Mouse (Mus musculus) ES-E14 (cell line): ENCODE results near the gene Dennd4a. TPM values are rescaled to one million over a fixed set of nuclear protein-coding genes. Genes with fewer than 3 reads are reported as not detected.

Experiments
- DNase-seq: peaks from one replicate; pipeline ENCODE4 v3.0.0-alpha.2; 2013; ENCODE audit warnings: low read depth, low spot score
- H3K27ac ChIP-seq: 2 replicates; pipeline ENCODE4 v1.5.1; 2012; ENCODE audit warnings: low read depth, mild to moderate bottlenecking, low read length, moderate library complexity, mixed read lengths; ENCODE audit not compliant: poor library complexity, insufficient read depth, severe bottlenecking
- H3K36me3 ChIP-seq: 2 replicates; pipeline ENCODE4 v1.6.1; 2012; ENCODE audit warnings: mild to moderate bottlenecking, low read length, moderate library complexity, mixed read lengths; ENCODE audit not compliant: control insufficient read depth, poor library complexity, insufficient read depth, severe bottlenecking
- H3K4me1 ChIP-seq, 2 experiments: fragments of 150-350 bp in 1 of 2; sonication (generic) in 1 of 2; 2 replicates each; pipeline ENCODE4 v1.6.1; 2012; ENCODE audit warnings: low read length in 2 of 2, mild to moderate bottlenecking in 1 of 2, mixed read lengths in 1 of 2; ENCODE audit not compliant: control insufficient read depth in 2 of 2, insufficient read depth in 2 of 2, poor library complexity in 1 of 2
- H3K4me3 ChIP-seq, 2 experiments: fragments of 150-350 bp in 1 of 2; sonication (generic) in 1 of 2; 2 replicates each; pipeline ENCODE4 v1.5.1; 2012; ENCODE audit warnings: low read length in 2 of 2, low read depth in 1 of 2, mild to moderate bottlenecking in 1 of 2, mixed read lengths in 1 of 2; ENCODE audit not compliant: insufficient read depth in 1 of 2, poor library complexity in 1 of 2, severe bottlenecking in 1 of 2
- H3K9ac ChIP-seq: 2 replicates; pipeline ENCODE4 v1.6.1; 2012; ENCODE audit warnings: low read depth, mild to moderate bottlenecking, low read length, mixed read lengths; ENCODE audit not compliant: poor library complexity, insufficient read depth, severe bottlenecking
- H3K9me3 ChIP-seq: fragments of 150-350 bp; sonication (generic); 2 replicates; pipeline ENCODE4 v1.6.1; 2012; ENCODE audit warnings: low read depth, mild to moderate bottlenecking, low read length; ENCODE audit not compliant: control insufficient read depth, insufficient read depth
- CHD2 ChIP-seq: IDR thresholded peaks from 2 replicates; pipeline ENCODE4 v1.6.1; 2014; ENCODE audit warnings: mild to moderate bottlenecking, low read depth, low read length, inconsistent platforms
- HCFC1 ChIP-seq: IDR thresholded peaks from 2 replicates; pipeline ENCODE4 v1.6.1; 2012; ENCODE audit warnings: low read length, inconsistent platforms, borderline replicate concordance; ENCODE audit not compliant: insufficient read depth
- MAFK ChIP-seq: IDR thresholded peaks from 2 replicates; pipeline ENCODE4 v1.6.1; 2014; ENCODE audit warnings: mild to moderate bottlenecking, low read depth, low read length, inconsistent platforms; ENCODE audit not compliant: insufficient read depth
- ZC3H11A ChIP-seq: IDR thresholded peaks from 2 replicates; pipeline ENCODE4 v1.6.1; 2012; ENCODE audit warnings: low read depth, mild to moderate bottlenecking, inconsistent platforms, low read length, borderline replicate concordance
- ZNF384 ChIP-seq: IDR thresholded peaks from 2 replicates; pipeline ENCODE4 v1.6.1; 2012; ENCODE audit warnings: low read depth, low read length, inconsistent platforms
- in situ Hi-C, 2 experiments: fragments of 600-800 bp; cut with MboI; formaldehyde crosslinking; loops; one replicate each; pipeline ENCODE4 v1.15.1; 2025; ENCODE audit warnings: low sequenced_read_pairs in 2 of 2, inconsistent platforms in 1 of 2; ENCODE audit not compliant: unreplicated experiment in 2 of 2
- total RNA-seq: library from RNA; depleted of rRNA; stranded (reverse); fragments of 300-350 nt; gene quantifications from 2 replicates; pipeline ENCODE4 v1.2.3, GENCODE M21; 2012

Gene Dennd4a
- total RNA-seq, 1 experiment = 3.7 TPM

- H3K4me1 ChIP-seq = peaks cover 2 to 3% of the 10 kb centered on the region in 2 experiments; a peak in 1 of 4 replicates
- no peak overlapping the region for H3K9ac ChIP-seq
- no peaks in the 10 kb centered on the region for H3K9me3 ChIP-seq
- H3K27ac ChIP-seq = no peak overlapping the region
- H3K4me3 ChIP-seq = no peak overlapping the region
- in situ Hi-C loops = no loop called here
- peak; percentile 57 for DNase-seq
- TF ChIP-seq CHD2 = no peak
- TF ChIP-seq ZNF384 = no peak
- no peak for TF ChIP-seq MAFK
- no peak for TF ChIP-seq HCFC1
- TF ChIP-seq ZC3H11A = no peak
- peaks cover 3% of the 10 kb centered on the region; the same call in 1 of the 2 replicates for H3K36me3 ChIP-seq
Measured at GRCm38 (mm10) chr9:64903386-64903785, 92.2 kb downstream of the Dennd4a start.

GRCm38 (mm10) chr9:64904917-64905640 lies 93.9 kb downstream of the Dennd4a start:
- H3K9ac ChIP-seq = no peak overlapping the region
- no peak overlapping the region for H3K4me3 ChIP-seq
- DNase-seq = no peak
- H3K36me3 ChIP-seq = peaks cover 3% of the 10 kb centered on the region; the same call in 1 of the 2 replicates
- H3K9me3 ChIP-seq = no peaks in the 10 kb centered on the region
- peaks cover 2 to 3% of the 10 kb centered on the region in 2 experiments; a peak in 1 of 4 replicates for H3K4me1 ChIP-seq
- TF ChIP-seq MAFK = no peak
- no peak for TF ChIP-seq CHD2
- TF ChIP-seq ZC3H11A = no peak
- no peak for TF ChIP-seq HCFC1
- TF ChIP-seq ZNF384 = no peak
- no peak overlapping the region for H3K27ac ChIP-seq
- in situ Hi-C loops = no loop called here

DNA sequence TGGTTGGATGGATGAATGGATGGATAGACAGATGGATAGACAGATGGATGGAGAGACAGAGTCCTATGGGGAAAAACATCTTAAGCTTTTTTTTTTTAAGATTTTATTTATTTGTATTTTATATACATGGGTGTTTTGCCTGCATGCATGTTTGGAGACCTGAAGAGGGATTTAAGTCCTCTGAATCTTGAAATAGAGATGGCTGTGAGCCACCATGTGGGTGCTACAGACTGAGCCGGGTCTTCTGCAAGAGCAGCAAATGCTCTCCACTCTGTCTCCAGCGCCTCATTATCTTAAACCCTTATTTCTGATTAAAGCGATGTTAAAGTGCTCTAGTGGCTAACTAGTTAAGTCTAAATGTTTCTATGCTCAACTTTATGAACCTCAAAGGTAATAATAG lies 96.3 kb downstream of the Dennd4a start:
- TF ChIP-seq CHD2 (no peak), ZNF384 (no peak), ZC3H11A (no peak), HCFC1 (no peak), MAFK (no peak)
- Histone ChIP-seq H3K27ac (no peak overlapping the region), H3K36me3 (peaks cover 3% of the 10 kb centered on the region; the same call in 1 of the 2 replicates), H3K4me3 (no peak overlapping the region), H3K9ac (no peak overlapping the region), H3K9me3 (no peaks in the 10 kb centered on the region), H3K4me1 (peaks cover 2 to 3% of the 10 kb centered on the region in 2 experiments; a peak in 1 of 4 replicates)
- in situ Hi-C loops = no loop called here
- no peak for DNase-seq

GRCm38 (mm10) chr9:64913406-64913805 lies 102.3 kb downstream of the Dennd4a start:
- H3K36me3 ChIP-seq = peaks cover 2% of the 10 kb centered on the region; the same call in 1 of the 2 replicates
- peaks cover 0 to 1% of the 10 kb centered on the region in 2 experiments; a peak in 1 of 4 replicates for H3K4me1 ChIP-seq
- in situ Hi-C loops = no loop called here
- no peak overlapping the region for H3K27ac ChIP-seq
- H3K9ac ChIP-seq = no peak overlapping the region
- H3K4me3 ChIP-seq = no peak overlapping the region
- no peak for DNase-seq
- no peak for TF ChIP-seq ZNF384
- TF ChIP-seq MAFK = no peak
- no peak for TF ChIP-seq CHD2
- no peak for TF ChIP-seq ZC3H11A
- TF ChIP-seq HCFC1 = no peak
- H3K9me3 ChIP-seq = no peaks in the 10 kb centered on the region
